Mouse (Mus musculus) left cerebral cortex, adult 9 months (tissue): ENCODE measurements around the gene Nod1.

Source experiments
- DNase-seq, 2 experiments: peaks; one replicate each; pipeline ENCODE4 v3.0.0; 2022; ENCODE audit warnings: low spot score in 2 of 2

Nod1 gene

GRCm38 (mm10) chr6:54972111-54972928, at the start of gene Nod1:
Gene Nod1 (minus strand): TSS chr6:54972612.
- DNase-seq = peak in 1 of 2 experiments; percentile 50

- DNase-seq = no peak
Measured at GRCm38 (mm10) chr6:55021806-55022205, 49.4 kb upstream of the Nod1 start.

- DNase-seq = no peak
Measured at GRCm38 (mm10) chr6:55018417-55018816, 46.0 kb upstream of the Nod1 start.

GRCm38 (mm10) chr6:55016710-55017583, 44.5 kb upstream of the Nod1 start:
- DNase-seq = peak in 1 of 2 experiments; percentile 68

- peak in 1 of 2 experiments; percentile 59 for DNase-seq
Measured at GRCm38 (mm10) chr6:55016236-55016635, 43.8 kb upstream of the Nod1 start.

GRCm38 (mm10) chr6:55014184-55014583, 41.8 kb upstream of the Nod1 start:
- DNase-seq = no peak

GRCm38 (mm10) chr6:55012516-55012915, 40.1 kb upstream of the Nod1 start:
- no peak for DNase-seq

GRCm38 (mm10) chr6:55010330-55011091, 38.1 kb upstream of the Nod1 start:
- DNase-seq = no peak

- peak in 1 of 2 experiments; percentile 32 for DNase-seq
Measured at GRCm38 (mm10) chr6:55009391-55010230, 37.2 kb upstream of the Nod1 start.

GRCm38 (mm10) chr6:55008401-55008800, 36.0 kb upstream of the Nod1 start:
- no peak for DNase-seq

GRCm38 (mm10) chr6:55003559-55003958, 31.1 kb upstream of the Nod1 start:
- DNase-seq = no peak

GRCm38 (mm10) chr6:55002438-55002837, 30.0 kb upstream of the Nod1 start:
- DNase-seq = no peak

- no peak for DNase-seq
Measured at GRCm38 (mm10) chr6:55001320-55001719, 28.9 kb upstream of the Nod1 start.

GRCm38 (mm10) chr6:54997726-54998125, 25.3 kb upstream of the Nod1 start:
- DNase-seq = no peak

- no peak for DNase-seq
Measured at GRCm38 (mm10) chr6:54996361-54996760, 23.9 kb upstream of the Nod1 start.

- DNase-seq = peak; percentile 95 to 97
Measured at GRCm38 (mm10) chr6:54992734-54993260, 20.4 kb upstream of the Nod1 start, which contains the start of gene Ggct. Gene Ggct (minus strand): TSS chr6:54992950.

- DNase-seq = no peak
Measured at GRCm38 (mm10) chr6:54992141-54992540, 19.7 kb upstream of the Nod1 start.

- DNase-seq = no peak
Measured at GRCm38 (mm10) chr6:54991189-54991588, 18.8 kb upstream of the Nod1 start.

GRCm38 (mm10) chr6:54988141-54988540, 15.7 kb upstream of the Nod1 start:
- no peak for DNase-seq

- no peak for DNase-seq
Measured at GRCm38 (mm10) chr6:54984096-54984495, 11.7 kb upstream of the Nod1 start.
